Mouse (Mus musculus) kidney, adult 2 months (tissue): ENCODE measurements around the gene Tox3. TPM values are rescaled to one million over a fixed set of nuclear protein-coding genes. Genes with fewer than 3 reads are reported as not detected.

Experiments
- DNase-seq: peaks from one replicate; pipeline ENCODE4 v3.0.0; 2021
- H3K27ac ChIP-seq: fragments of 200-500 bp; 2 replicates; pipeline ENCODE4 v1.5.1; 2012; ENCODE audit warnings: low read depth, low read length, control low read depth, inconsistent platforms; ENCODE audit not compliant: insufficient read depth
- H3K27me3 ChIP-seq: fragments of 200-500 bp; replicated peaks from 2 replicates; pipeline ENCODE4 v1.6.1; 2012; ENCODE audit warnings: mild to moderate bottlenecking, moderate library complexity, low read length, inconsistent platforms; ENCODE audit not compliant: control insufficient read depth, insufficient read depth
- H3K36me3 ChIP-seq: fragments of 200-500 bp; 2 replicates; pipeline ENCODE4 v1.6.1; 2012; ENCODE audit warnings: mild to moderate bottlenecking, moderate library complexity, low read length, inconsistent platforms; ENCODE audit not compliant: control insufficient read depth, insufficient read depth
- H3K4me1 ChIP-seq: fragments of 200-500 bp; 2 replicates; pipeline ENCODE4 v1.6.1; 2011; ENCODE audit warnings: low read length; ENCODE audit not compliant: control insufficient read depth, insufficient read depth
- H3K4me3 ChIP-seq: fragments of 200-500 bp; 2 replicates; pipeline ENCODE4 v1.5.1; 2011; ENCODE audit warnings: mild to moderate bottlenecking, low read depth, low read length, control low read depth; ENCODE audit not compliant: insufficient read depth
- CTCF ChIP-seq: fragments of 200-500 bp; conservative IDR thresholded peaks from 2 replicates; pipeline ENCODE4 v1.5.1; 2011; ENCODE audit warnings: low read depth, mild to moderate bottlenecking, control low read depth, low read length, moderate library complexity, mixed read lengths; ENCODE audit not compliant: insufficient read depth, insufficient read length
- POLR2A ChIP-seq: fragments of 200-500 bp; IDR thresholded peaks from one replicate; pipeline ENCODE4 v1.6.1; 2011; ENCODE audit warnings: low read depth, low read length, control low read depth
- WGBS: fragments of 180-500 bp; shearing (Covaris S2); methylation state at CpG from one replicate; pipeline ENCODE4 v1.1.7; 2018; 5-methylcytosine and 5-hydroxymethylcytosine counted together
- polyA plus RNA-seq: library from polyadenylated mRNA; depleted of rRNA; stranded (reverse); fragments of >200 nt; gene quantifications from 2 replicates; pipeline ENCODE4 v1.2.3, GENCODE M21; 2012

Tox3 gene
- polyA plus RNA-seq, 1 experiment: 8.9 TPM

DNA sequence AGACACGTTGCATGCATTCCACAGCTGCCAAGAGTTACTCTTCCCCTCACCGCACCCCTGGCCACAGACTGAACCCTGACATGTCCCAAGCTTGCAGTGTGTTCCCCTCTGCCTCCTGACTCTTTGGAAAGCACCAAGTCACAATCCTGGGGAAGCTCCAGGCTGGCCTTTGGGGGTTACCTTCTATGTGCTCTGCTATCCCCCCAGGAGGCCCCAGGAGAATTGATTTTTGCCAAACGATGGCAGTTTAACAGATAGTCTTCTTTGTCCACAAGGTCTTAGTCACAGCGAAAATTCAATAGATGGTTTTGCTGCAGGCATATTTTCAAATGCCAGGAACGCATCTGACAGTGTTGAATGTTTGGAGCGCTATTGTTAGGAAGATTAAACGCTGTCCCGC, 115.6 kb downstream of the Tox3 start:
- H3K27ac ChIP-seq: no peak overlapping the region
- WGBS: 80% methylated on average over 8 of the region's 8 CpGs
- no peak for DNase-seq
- no peaks in the 10 kb centered on the region for H3K4me1 ChIP-seq
- no peaks in the 10 kb centered on the region for H3K27me3 ChIP-seq
- no peaks in the 10 kb centered on the region for H3K36me3 ChIP-seq
- H3K4me3 ChIP-seq: no peak overlapping the region
- no peak for TF ChIP-seq POLR2A
- no peak for TF ChIP-seq CTCF

DNA sequence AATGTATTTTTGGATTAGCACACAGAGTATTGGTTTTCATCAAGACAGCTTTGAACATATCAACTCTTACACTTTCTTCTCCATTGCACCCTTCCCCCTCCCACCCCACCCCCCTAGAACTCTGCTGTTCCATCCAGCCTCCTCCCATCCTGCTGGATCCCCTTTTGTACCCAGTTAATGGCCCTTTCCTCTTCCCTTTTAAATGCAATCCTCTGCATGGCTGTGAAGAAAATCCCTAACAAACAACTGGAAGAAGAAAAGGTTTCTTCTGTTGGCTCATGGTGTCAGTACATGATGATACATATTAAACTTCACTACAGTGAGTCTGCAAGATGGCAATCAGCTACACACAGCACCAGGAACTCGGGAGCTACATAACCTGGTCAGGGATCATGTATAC, 124.0 kb downstream of the Tox3 start:
- no peak for TF ChIP-seq POLR2A
- TF ChIP-seq CTCF: no peak
- Histone ChIP-seq H3K4me3 (no peak overlapping the region), H3K27ac (no peak overlapping the region), H3K4me1 (no peaks in the 10 kb centered on the region), H3K36me3 (no peaks in the 10 kb centered on the region), H3K27me3 (no peaks in the 10 kb centered on the region)
- no peak for DNase-seq
- 50% methylated on average over 1 of the region's 1 CpGs for WGBS

DNA sequence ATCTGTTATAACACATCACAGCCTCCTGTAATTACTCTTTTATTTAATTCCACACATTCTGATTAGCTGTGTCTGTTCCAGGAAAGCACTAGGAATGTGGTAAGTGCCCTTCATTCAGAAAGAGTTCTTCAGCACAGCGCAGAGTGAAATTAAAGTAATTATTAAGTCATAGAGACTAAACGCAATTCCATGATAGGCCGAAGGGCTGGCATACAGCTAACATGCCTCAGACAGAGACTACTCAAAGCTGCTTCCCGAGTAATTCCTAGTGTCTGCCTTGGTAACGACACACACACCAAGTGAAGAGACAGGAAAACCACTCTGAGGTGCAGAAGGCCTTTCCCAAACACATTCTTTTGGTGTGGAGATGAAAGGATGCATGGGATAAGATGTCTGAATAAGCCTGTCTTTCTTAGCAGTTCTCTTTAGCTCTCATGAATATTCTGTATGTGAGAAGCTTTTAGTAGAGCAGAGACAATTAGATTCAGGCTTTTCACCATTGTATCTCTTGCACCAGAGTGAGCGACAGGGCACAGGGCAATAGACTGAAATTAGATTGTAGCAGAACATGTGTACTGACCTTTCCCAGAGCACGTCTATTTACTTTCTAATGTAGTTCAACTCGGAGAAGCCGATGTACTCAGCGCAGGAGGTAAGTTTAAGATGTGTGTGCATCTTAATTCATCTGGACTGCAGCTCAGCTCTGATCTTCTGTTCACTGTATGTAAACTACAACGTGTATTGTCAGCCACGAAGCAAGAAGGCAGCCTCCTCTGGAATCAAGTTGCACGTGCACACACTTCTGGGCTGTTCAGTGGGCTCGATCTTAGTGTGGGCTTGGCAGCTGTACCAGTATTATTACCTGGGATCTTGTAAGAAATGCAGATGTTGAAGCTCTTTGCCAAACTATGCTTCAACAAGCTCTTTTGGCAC, 138.8 kb downstream of the Tox3 start:
- Histone ChIP-seq H3K27me3 (no peaks in the 10 kb centered on the region), H3K4me1 (no peaks in the 10 kb centered on the region), H3K36me3 (no peaks in the 10 kb centered on the region), H3K4me3 (no peak overlapping the region), H3K27ac (no peak overlapping the region)
- 74% methylated on average over 14 of the region's 14 CpGs for WGBS
- DNase-seq: no peak
- TF ChIP-seq CTCF (no peak), POLR2A (no peak)
